Mouse (Mus musculus) urinary bladder, postnatal 4 days (tissue): Measurements from ENCODE around the gene Wipi2.
A peak's percentile ranks its signal among the peaks of the same experiment; 100 is the strongest.

ENCODE experiments used
- DNase-seq, 2 experiments: peaks; one replicate each; pipeline ENCODE4 v3.0.0; 2021 to 2022; ENCODE audit warnings: low spot score in 2 of 2

The Wipi2 gene

DNA sequence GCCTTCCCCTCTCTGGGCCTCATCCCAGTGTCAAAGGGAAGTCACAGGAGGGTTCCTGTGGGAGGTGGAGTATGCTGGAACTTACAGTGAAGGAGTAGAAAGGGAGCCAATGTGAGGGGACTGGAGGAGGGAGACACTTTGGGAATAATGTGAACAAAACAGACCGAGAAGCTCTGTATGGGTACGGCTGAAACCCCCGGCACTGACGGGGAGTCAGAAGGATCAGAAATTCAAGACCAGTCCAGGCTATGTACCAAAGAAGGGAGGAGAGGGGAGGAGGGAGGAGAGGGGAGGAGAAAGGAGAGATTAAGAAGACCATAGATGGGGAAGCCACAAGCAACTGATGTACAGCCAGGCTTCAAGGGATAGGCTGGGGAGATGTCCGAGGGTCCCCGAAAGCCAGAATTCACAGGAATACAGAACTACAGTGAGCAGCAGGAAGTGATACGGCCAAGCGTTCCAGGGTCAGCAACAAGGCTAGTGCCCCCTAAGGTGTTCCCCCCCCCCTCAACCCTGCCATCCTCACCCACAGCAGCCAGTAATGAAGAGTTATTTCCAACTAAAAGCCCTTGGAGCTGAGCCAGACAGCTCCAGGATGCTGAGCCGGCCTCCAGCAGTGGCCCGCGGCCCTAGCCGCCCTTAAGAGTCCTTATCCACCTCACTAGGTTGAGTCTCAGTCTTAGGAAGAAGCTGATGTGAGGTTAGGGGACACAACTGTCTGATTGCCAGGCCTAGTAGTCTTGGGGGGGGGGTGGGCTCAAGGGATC lies 65.7 kb downstream of the Wipi2 start:
- no peak for DNase-seq

DNA sequence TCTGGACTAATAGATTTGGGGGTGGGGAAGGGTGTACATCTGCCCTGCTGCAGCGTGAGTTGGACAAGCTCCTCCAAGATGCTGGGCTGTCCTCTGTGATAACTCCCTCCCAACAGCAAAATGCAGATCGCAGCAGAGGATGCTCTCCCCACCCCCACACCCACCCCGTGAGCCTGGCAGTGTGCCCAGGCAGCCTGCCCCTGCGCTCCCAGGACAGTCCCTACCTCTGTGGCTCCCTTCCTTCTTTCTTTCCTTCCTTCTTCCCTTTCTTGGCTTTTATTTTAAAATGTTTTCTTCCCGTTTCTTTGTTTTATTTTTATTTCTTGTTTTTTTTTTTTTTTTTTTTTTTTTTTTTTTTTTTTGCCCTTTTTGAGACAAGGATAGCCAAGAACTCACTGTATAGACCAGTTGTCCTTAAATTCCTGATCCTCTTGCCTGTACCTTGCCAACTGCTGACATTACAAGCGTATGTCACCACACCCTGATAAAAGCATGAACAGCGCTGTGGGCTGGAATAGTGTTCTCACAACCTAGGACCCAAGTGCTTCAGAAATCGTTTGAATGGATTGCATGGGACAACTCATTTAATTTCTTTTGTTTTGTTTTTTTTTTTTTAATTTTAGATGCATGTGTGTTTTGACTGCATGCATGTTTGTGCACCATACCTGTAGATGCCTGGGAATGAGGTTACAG lies 66.4 kb downstream of the Wipi2 start:
- DNase-seq, result no peak

DNA sequence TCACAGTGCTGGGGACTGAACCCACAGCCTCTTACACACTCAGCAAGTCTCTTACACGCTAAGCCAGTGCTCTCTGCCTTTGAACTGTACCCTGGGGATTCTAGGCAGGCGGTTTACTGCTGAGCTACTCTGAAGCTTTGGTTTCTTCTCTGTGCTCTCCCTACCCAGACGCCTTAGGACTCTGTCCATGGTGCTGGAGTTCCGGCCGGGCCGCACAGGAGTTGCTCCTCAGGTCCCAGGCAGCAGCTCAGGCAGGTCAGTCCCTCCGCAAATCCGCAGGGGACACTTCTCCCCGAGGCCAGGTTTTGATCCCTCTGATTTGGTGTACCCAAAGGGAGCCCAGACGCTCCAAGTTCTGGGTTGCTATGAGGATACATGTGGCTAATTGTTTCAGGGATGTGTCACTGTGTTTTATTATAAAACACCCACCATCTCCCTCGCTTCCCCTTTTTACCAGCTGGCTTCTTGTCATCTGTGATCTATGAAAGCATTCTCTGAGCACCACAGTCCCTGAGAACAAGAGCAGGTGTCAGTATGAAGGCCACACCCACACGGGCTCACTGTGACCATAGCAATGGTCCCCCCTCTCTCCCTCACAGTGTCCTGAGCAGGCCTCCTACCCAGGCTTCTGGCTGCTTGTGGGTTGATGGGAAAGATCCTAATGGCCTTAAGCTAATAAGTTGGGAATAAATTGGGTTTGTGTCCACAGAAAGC lies 67.3 kb downstream of the Wipi2 start:
- peak in 1 of 2 experiments; percentile 41 for DNase-seq

DNA sequence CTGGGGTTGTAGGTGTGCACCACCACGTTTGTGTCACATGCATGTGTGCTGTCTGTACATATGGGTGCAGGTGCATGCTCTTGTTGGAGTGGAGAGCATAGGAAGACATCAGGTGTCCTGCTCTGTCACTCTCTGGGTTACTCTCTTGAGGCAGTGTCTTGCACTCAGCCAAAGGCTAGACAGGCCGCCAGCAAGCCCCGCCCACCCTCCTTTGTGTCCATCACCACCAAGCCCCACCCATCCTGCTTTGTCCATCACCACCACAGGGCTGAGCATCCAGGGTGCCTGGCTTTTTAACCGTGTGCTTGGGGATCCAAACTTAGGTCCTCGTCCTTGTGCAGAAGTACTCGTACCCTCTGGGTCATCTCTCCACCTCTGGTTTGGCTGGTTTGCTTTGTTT lies 68.8 kb downstream of the Wipi2 start:
- DNase-seq, result no peak

DNA sequence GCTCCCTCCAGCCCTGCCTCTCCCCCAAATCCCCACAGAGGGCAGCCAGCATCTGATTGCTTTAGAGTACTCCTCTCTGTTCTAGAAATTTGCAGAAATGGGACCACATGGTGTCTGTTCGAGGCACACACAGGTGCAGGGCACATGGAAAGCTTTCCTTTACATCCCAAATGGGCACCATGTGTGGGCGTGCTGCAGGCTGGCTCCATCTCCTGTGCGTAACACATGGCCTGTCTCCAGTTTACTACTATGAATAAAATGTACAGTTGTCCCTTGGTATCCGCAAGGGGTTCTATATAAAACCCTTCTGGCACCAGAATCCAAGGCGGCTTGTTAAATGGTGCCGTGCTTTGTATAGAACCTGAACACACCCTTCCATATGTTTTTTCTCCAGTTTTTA lies 69.4 kb downstream of the Wipi2 start:
- no peak for DNase-seq

DNA sequence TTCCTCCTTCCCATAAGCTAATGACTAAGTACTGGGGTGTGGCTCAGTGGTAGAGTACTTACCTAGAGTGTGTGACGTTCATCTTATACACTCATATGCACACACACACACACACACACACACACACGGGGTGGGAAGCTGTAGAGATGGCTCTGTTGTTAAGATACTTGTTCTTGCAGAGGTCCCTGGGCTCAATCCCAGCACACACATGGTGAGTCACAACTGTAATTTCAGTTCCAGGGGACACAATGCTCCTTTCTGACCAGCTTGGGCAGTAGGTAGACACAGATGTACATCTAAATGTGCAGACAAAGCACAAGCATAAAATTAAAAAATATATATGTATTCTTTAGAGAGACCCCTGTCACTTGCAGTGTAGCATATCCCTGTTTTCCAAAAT lies 70.2 kb downstream of the Wipi2 start:
- no peak for DNase-seq

DNA sequence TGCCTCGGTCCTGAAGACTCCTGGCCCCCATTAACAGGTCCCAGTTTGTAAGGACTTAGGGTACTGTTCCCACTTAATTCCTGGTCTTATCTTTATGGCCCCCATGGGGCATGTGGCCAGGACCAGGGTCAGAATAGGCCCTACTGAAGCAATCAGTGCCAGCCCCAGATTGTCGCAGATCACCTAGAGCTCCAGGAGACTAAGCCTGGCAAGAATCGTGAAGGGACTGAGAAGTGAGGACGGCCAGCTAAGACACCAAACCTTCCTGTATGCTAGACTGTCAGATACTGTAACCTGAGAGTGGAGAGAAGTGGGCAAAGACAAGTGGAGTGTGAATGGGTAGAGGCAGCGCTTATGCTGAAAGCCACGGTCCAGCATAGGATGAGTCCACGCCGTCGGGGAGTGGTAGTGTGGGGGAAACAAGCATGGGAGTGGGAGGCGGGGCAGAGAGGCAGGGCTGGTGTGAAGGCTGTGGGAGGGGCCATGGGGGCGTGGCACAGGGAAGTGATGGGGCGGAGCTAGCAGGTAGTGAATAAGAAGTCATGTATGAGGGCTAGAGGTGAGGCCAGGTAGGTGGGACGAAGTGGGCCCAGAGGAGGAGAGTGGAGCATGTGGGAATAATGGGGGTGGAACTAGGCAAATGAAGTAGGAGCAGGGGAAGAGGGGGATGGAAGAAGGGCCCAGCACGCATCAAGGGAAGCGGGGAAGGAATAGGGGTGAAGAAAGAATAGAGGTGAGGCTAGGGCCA lies 73.5 kb downstream of the Wipi2 start:
- DNase-seq, result no peak

DNA sequence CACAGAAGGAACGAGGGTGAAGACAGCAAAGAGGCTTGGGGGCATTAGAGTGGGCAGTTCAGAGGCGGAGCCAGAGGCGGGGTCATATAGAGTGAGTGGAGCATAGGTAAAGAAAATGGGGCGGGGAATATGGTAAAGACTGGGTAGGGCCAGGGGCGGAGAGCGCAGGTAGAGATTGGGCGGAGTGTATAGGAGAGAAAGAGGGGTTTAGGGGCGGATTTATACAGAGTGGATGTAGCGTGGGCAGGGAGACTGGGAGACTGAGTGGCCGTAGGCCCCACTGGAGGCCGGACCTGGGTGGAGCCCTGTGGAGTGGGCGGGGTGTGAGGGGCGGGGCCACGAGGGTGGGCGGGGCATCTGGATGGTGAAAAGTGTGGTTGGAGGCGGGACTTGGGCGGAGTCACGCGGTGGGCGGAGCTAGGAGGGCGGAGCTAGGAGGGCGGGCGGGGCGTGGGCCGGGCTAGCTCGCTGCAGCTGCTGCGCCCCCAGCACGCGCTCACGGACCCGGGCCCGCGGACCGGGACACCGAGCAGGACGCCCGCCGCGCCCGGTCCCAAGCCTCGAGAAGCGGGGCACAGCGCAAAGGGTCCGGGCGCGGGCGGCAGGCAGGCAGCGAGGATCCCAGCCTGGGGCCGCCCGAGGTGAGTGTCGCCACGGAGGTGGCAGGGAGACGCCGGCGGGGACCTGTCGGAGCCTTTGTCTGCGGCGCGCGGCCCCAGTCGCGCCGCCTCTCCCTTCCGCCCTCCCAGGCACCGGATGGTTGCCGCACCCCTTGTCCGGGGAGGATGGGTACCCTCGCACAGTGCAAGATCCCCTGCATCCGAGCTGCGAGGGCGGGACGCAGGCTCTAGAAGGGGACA lies 74.4 kb downstream of the Wipi2 start:
- DNase-seq, result no peak

DNA sequence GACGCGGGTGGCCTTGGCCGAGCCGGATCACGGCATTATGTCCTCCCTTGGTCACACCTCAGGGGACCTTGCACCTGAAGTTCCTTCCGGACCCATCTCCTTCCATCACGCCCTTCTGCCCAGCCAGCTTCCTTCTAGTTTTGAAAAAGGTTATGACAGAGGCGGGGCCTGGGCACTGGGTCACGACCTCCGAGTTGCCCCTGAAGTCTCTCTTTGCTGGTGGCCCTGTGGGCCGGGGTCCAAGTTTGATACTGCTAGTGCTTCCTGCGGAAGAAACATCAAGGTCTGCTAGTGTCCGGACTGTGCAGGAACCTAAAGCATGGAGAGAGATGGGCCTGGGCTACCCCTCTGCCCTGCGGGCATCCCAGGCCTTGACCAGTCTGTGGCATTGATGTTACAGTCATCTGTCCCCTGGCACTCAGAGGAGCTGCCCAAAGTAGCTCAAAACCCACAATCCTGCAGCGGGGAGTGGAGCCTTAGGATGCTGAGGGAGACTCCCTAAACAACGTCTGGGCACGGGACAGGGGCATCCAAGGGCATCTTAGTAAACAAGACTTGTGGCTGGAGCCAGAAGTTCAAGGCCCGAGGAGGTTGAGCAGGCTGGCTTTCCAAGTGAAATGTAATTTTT lies 75.1 kb downstream of the Wipi2 start:
- no peak for DNase-seq

DNA sequence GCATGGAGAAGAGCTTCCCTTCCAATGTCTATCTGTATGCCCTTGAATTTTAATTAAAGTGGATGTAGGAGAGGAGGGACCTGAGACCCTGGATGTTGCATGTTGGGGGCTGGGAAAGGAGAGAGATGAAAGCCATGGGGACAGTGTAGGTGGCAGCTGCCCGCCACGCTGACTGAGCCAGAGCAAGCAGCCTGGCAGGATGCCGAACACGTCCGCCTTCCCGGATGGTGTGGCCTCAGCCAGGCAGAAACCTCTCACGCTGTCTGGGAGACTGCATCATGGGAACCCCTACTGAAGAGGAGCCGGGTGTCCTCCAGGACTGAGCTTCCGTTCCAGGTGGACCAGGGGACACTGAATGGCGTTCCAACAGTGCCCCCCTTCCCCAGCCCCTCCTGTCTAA lies 76.1 kb downstream of the Wipi2 start:
- no peak for DNase-seq

DNA sequence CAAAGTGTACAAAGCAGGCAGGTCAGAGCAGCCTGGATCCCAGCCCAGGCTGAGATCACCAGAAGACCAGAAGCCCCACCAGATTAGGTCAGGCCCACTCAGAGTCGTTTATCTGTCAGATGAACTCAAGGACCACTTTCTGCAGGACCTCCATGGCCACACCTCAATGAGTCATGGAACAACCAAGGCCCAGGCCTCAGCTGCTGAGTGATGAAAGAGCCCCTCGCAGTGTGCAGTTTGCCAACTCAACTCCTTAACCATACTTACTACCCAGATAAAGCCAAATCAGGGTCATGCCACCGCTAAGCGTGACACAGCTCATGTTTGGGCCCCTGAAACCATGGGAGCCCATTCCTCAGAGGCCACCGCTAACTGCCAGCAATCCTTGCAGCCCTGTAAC lies 80.2 kb downstream of the Wipi2 start:
- DNase-seq, result no peak

DNA sequence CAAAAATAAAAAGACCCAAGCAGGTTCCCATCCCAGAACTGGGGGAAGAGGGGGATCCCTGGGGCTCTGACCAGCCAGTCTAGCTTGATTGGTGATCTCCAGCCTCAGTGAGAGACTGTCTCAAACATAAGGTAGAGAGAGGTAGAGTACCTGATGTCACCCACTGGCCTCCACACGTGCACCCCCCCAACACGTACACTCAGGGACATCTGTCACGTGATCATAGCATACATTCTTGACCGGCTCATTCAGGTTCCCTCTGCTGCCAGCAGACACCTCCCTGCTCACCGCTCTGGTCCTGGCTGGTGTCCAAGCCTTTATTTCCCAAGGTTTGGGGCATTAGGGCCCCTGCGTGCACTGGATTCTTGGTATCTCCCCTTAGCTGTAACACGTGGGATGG lies 81.9 kb downstream of the Wipi2 start:
- no peak for DNase-seq

DNA sequence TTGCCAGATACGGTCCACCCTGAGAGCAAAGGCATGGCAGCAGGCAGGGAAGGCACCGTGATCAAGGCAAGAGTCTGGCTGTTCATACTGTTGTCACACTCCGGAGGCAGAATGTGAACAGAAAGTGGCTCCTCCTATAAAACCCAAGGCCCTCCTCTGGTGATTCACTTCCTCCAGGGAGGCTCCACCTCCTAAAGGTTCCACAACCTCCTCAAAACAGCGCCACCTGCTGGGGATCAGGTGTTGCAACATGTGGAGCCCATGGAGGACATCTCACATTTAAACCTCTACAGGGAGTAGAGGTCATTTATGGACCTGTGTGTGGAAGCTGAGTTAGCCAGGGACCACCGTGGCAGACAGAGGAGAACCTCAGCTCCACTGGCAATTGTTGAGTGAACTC lies 84.9 kb downstream of the Wipi2 start:
- no peak for DNase-seq

DNA sequence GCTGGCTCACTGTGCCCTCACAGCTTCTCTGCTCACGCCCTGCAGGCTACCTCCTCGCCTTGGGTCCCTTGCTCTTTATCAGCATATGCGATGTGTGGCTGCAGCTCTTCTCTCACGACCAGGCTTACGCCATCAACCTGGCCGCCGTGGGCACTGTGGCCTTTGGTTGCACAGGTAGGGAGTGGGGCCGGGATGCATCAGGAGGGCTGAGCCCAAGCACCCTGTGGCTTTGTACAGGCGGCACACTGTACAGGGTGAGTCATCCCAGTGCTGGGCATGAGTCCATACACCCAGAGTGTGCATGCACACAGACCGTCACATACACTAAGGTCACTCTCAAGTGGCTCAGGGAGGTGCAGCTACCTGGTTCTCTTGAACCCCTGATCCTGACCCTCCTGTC lies 86.5 kb downstream of the Wipi2 start:
- no peak for DNase-seq

DNA sequence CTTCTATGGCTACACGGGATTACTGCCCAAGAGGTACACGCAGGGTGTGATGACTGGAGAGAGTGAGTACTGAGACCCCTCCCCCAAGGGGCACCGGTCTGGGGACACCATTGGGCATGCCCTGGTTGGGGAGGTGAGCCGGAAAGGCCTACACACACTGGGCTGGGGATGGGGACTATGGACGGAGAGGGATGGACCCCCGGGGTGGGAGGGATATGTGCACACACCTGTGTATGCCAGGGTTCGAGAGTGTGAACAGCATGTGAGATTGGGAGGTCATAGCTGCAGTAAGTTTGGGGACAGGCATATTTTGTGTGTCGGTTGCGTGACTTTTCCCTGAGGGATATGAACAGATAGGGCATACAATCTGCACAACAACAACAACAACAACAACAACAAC lies 87.6 kb downstream of the Wipi2 start:
- no peak for DNase-seq

DNA sequence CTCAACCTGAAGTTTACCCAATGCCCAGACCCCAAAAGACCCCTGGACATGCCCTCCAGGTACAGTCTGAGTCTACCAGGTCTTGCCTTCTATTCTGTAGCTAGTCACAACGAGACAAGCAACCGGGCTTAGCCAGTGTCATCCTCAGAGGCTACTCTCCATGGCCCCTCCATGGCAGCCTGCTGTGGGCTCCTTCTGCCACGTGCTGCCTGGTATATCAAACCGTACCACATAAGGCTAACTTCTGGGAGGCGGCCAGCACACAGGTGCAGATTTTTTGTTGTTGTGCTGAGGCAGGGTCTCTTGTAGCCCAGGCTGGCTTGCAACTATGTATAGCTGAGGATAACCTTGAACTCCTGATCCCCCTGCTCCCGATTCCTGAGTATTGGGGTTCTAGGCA lies 88.6 kb downstream of the Wipi2 start:
- DNase-seq, result no peak

DNA sequence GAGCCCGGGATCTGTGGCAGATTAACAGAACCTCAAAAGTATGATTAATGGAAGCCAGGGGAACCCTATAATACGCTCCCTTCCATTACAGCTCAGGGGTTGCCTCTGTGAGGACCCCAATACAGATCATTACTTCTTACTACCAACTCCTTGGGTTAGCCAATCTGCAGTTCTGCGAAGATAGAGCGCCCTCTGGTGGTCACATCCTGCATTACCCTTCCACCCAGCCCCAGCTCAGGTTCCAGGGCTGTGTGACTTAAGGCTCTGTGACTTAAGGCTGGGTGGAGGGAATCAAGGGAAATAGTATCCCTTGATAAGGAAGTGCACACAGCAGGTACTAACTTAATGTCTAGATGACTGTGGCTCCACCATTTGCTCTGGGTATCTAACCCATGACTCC lies 90.5 kb downstream of the Wipi2 start:
- peak; percentile 66 to 84 for DNase-seq

DNA sequence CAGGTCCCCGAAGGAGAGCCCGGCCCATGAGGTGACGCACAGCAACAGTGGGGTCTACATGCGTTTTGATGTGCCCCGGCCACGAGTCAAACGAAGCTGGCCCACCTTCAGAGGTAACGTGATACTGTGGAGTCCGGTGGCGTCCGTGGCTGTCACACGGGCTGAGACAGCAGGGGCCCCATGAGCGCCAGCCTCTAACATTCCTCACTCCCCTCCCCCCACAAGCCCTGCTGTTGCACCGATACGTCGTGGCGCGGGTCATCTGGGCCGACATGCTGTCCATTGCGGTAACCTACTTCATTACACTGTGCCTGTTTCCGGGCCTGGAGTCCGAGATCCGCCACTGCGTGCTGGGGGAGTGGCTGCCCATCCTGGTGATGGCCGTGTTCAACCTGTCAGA lies 91.0 kb downstream of the Wipi2 start:
- DNase-seq, result no peak

DNA sequence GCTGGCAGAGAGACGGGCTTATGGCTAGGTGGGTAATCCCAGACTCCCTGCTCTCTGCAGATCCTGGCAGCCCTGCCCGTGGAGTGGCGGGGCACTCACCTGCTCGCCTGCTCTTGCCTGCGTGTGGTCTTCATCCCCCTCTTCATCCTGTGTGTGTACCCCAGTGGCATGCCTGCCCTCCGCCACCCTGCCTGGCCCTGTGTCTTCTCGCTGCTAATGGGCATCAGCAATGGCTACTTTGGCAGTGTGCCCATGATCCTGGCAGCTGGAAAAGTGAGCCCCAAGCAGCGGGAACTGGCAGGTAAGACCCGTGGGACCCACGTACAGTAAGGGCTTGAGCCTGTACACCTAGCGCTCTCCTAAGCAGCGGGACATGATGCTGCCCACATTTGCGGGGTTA lies 92.4 kb downstream of the Wipi2 start:
- DNase-seq, result no peak
